In the genomic region with DNA sequence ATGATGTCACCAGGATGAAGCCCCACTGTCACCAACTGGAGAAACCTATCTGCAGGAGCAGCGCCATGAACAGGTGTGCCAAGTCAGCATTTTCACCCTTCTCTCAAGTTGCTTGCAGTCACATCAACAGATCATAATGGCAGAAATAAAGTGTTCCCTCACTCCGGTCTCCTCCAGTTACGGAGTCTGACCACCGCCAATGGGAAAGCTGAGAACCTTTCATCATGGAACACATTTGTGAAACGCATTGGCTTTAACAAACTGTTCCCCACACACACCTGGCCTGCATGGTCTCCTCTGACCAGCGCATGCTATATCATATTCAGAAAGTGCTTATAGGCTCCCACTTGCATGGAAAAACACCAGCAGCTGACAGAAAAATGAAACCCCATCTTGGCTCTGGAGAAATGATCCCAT, we compare ENCODE assay signal across 38 mouse cellular contexts. TPM values are rescaled to one million over a fixed set of nuclear protein-coding genes. Genes with fewer than 3 reads are reported as not detected.
DNase-seq lines count a peak whose midpoint lies in the region; ATAC-seq lines count a peak whose summit lies in the region.
"Had no signal": no experiment of that assay in that cellular context is flagged by ENCODE, and none has a peak within 500 bp of the region (broad histone marks: within the 10 kb centered on the region; RNA-seq: fewer than 3 reads in every experiment).

No protein-coding gene starts in this region.

- H3K27ac ChIP-seq in embryonic facial prominence, embryonic 13.5 days: no peak overlapping the region; the same call in 1 of the 2 replicates
- H3K27ac ChIP-seq in embryonic facial prominence, embryonic 10.5 days (replicated peaks): no peak overlapping the region
- no peak overlapping the region for H3K27ac ChIP-seq in limb, embryonic 11.5 days (replicated peaks; ENCODE audit: low read depth, low read length)
- H3K27ac ChIP-seq in limb, embryonic 10.5 days: no peak overlapping the region
- H3K27ac ChIP-seq: embryonic facial prominence, embryonic 15.5 days; forebrain, embryonic 12.5 days; hindbrain, embryonic 13.5 days; kidney, postnatal 0 days; limb, embryonic 15.5 days; liver, embryonic 13.5 days; midbrain, embryonic 12.5 days; neural tube, embryonic 13.5 days had no signal

- no peaks in the 10 kb centered on the region for H3K27me3 ChIP-seq in embryonic facial prominence, embryonic 13.5 days
- no peaks in the 10 kb centered on the region for H3K27me3 ChIP-seq in embryonic facial prominence, embryonic 10.5 days (replicated peaks; ENCODE audit: low read depth, poor library complexity, severe bottlenecking)
- H3K27me3 ChIP-seq in limb, embryonic 11.5 days (ENCODE audit: control insufficient read depth, insufficient read depth, low read length): no peaks in the 10 kb centered on the region
- no peaks in the 10 kb centered on the region for H3K27me3 ChIP-seq in limb, embryonic 10.5 days (ENCODE audit: low read depth, poor library complexity, severe bottlenecking)
- H3K27me3 ChIP-seq: embryonic facial prominence, embryonic 15.5 days; forebrain, embryonic 12.5 days; heart, embryonic 12.5 days; hindbrain, embryonic 13.5 days; limb, embryonic 15.5 days; liver, embryonic 13.5 days; midbrain, embryonic 12.5 days; neural tube, embryonic 13.5 days had no signal

- H3K4me3 ChIP-seq in embryonic facial prominence, embryonic 13.5 days: no peak overlapping the region
- no peak overlapping the region for H3K4me3 ChIP-seq in embryonic facial prominence, embryonic 10.5 days
- H3K4me3 ChIP-seq in limb, embryonic 11.5 days (ENCODE audit: low read depth, low read length): no peak overlapping the region
- no peak overlapping the region for H3K4me3 ChIP-seq in limb, embryonic 10.5 days
- H3K4me3 ChIP-seq: embryonic facial prominence, embryonic 15.5 days; forebrain, embryonic 12.5 days; heart, embryonic 12.5 days; hindbrain, embryonic 13.5 days; limb, embryonic 15.5 days; liver, embryonic 13.5 days; midbrain, embryonic 12.5 days; myocyte; neural tube, embryonic 13.5 days had no signal

- no peak overlapping the region for H3K9ac ChIP-seq in embryonic facial prominence, embryonic 13.5 days
- no peak overlapping the region for H3K9ac ChIP-seq in limb, embryonic 11.5 days (ENCODE audit: low read length)
- H3K9ac ChIP-seq: embryonic facial prominence, embryonic 15.5 days; forebrain, embryonic 12.5 days; forebrain, postnatal 0 days; heart, embryonic 12.5 days; hindbrain, embryonic 13.5 days; limb, embryonic 15.5 days; liver, embryonic 13.5 days; midbrain, embryonic 12.5 days; neural tube, embryonic 13.5 days had no signal

- no peaks in the 10 kb centered on the region for H3K9me3 ChIP-seq in embryonic facial prominence, embryonic 13.5 days
- H3K9me3 ChIP-seq in embryonic facial prominence, embryonic 10.5 days: no peaks in the 10 kb centered on the region
- no peaks in the 10 kb centered on the region for H3K9me3 ChIP-seq in limb, embryonic 11.5 days (ENCODE audit: control insufficient read depth, low read length)
- H3K9me3 ChIP-seq in limb, embryonic 10.5 days (replicated peaks): no peaks in the 10 kb centered on the region
- H3K9me3 ChIP-seq: embryonic facial prominence, embryonic 15.5 days; forebrain, embryonic 12.5 days; hindbrain, embryonic 13.5 days; limb, embryonic 15.5 days; liver, embryonic 13.5 days; megakaryocyte, embryonic 14.5 days; midbrain, embryonic 12.5 days; neural tube, embryonic 13.5 days had no signal

- 0 out of 2 replicates have a peak, but pooled peaks have one; percentile 69 for ATAC-seq in embryonic facial prominence, embryonic 13.5 days (ENCODE audit: insufficient number of reproducible peaks, insufficient read depth, low FRiP score, low TSS enrichment, low read depth)
- peak; percentile 57; the same call in 1 of the 2 replicates for ATAC-seq in limb, embryonic 11.5 days (ENCODE audit: insufficient number of reproducible peaks, low FRiP score, low TSS enrichment, low read depth)
- ATAC-seq: forebrain, postnatal 0 days; intestine, embryonic 16.5 days had no signal

- intact Hi-C loops in left cerebral cortex, postnatal 4 days (cut with DNase I): no loop called here

- no peak overlapping the region for H3K4me2 ChIP-seq in embryonic facial prominence, embryonic 13.5 days
- H3K4me2 ChIP-seq in limb, embryonic 11.5 days (ENCODE audit: low read depth, severe bottlenecking): no peak overlapping the region
- H3K4me2 ChIP-seq: embryonic facial prominence, embryonic 15.5 days; forebrain, embryonic 12.5 days; heart, embryonic 12.5 days; hindbrain, embryonic 13.5 days; limb, embryonic 15.5 days; liver, embryonic 13.5 days; midbrain, embryonic 12.5 days; neural tube, embryonic 13.5 days had no signal

- no peak for DNase-seq in embryonic facial prominence, embryonic 10.5 days (ENCODE audit: low spot score)
- DNase-seq in limb, embryonic 11.5 days (ENCODE audit: low spot score): no peak
- no peak for DNase-seq in limb, embryonic 10.5 days (ENCODE audit: low spot score)
- peak; percentile 69 for DNase-seq in gastrocnemius, postnatal 25 days
- DNase-seq in left cerebral cortex, postnatal 4 days: no peak
- no peak for DNase-seq in urinary bladder, postnatal 25 days (ENCODE audit: low spot score)
- DNase-seq: adrenal gland, postnatal 25 days; cerebellum, adult 11-12 months; cerebellum, adult 9-11 months; embryo, embryonic 11 days; forebrain, postnatal 0 days; heart, adult 18-20 months; heart, postnatal 4 days; kidney, adult 8-10 months; layer of hippocampus, postnatal 36 days; liver, embryonic 13.5 days; lung, adult 2 months; lung, postnatal 36 days; right cerebral cortex, postnatal 4 days; thymus, adult 2 months; thymus, postnatal 36 days had no signal

- peaks cover 15% of the 10 kb centered on the region; the same call in 1 of the 2 replicates for H3K4me1 ChIP-seq in embryonic facial prominence, embryonic 13.5 days
- H3K4me1 ChIP-seq in embryonic facial prominence, embryonic 10.5 days: 0 out of 2 replicates have a peak, but pooled peaks cover 4% of the 10 kb centered on the region
- H3K4me1 ChIP-seq in limb, embryonic 11.5 days (ENCODE audit: control insufficient read depth, insufficient read depth, low read length): 0 out of 2 replicates have a peak, but pooled peaks cover 4% of the 10 kb centered on the region
- peaks cover 4% of the 10 kb centered on the region; the same call in 1 of the 2 replicates for H3K4me1 ChIP-seq in limb, embryonic 10.5 days
- H3K4me1 ChIP-seq: forebrain, embryonic 12.5 days; heart, embryonic 12.5 days; hindbrain, embryonic 13.5 days; liver, embryonic 13.5 days; megakaryocyte, embryonic 14.5 days; midbrain, embryonic 12.5 days; neural tube, embryonic 13.5 days had no signal

- WGBS in embryonic facial prominence, embryonic 13.5 days: 64% methylated on average over 6 of the region's 6 CpGs
- 90% methylated on average over 6 of the region's 6 CpGs for WGBS in embryonic facial prominence, embryonic 10.5 days
- 70% methylated on average over 6 of the region's 6 CpGs for WGBS in limb, embryonic 11.5 days
- 90% methylated on average over 6 of the region's 6 CpGs for WGBS in limb, embryonic 10.5 days

- no peaks in the 10 kb centered on the region for H3K36me3 ChIP-seq in embryonic facial prominence, embryonic 13.5 days
- no peaks in the 10 kb centered on the region for H3K36me3 ChIP-seq in embryonic facial prominence, embryonic 10.5 days (replicated peaks)
- H3K36me3 ChIP-seq in limb, embryonic 11.5 days (ENCODE audit: control insufficient read depth, insufficient read depth, low read length): no peaks in the 10 kb centered on the region
- no peaks in the 10 kb centered on the region for H3K36me3 ChIP-seq in limb, embryonic 10.5 days
- H3K36me3 ChIP-seq: embryonic facial prominence, embryonic 15.5 days; forebrain, embryonic 12.5 days; hindbrain, embryonic 13.5 days; limb, embryonic 15.5 days; liver, embryonic 13.5 days; midbrain, embryonic 12.5 days; neural tube, embryonic 13.5 days had no signal

RNA-seq across cellular contexts. Expression of a gene that starts 23.4 kb away (rescaled TPM):
- polyA plus RNA-seq in embryonic facial prominence, embryonic 13.5 days (2015; fragmentation: Nextera tagmentation; extraction: Ambion mirVana): 25.1 and 26.7 TPM in 2 replicates
- 16.4 and 16.6 TPM in 2 replicates for polyA plus RNA-seq in embryonic facial prominence, embryonic 10.5 days (2016; fragmentation: Nextera tagmentation; extraction: Ambion mirVana)
- 12.2 and 13.2 TPM in 2 replicates for polyA plus RNA-seq in limb, embryonic 11.5 days (2014; fragmentation: Nextera tagmentation; extraction: Ambion mirVana)
- polyA plus RNA-seq in limb, embryonic 10.5 days (2016; fragmentation: Nextera tagmentation; extraction: Ambion mirVana): 11.7 and 14.2 TPM in 2 replicates
- total RNA-seq in gastrocnemius, postnatal 25 days (2021): 100 to 1,000 TPM; 219 to 223 TPM
- total RNA-seq in left cerebral cortex, postnatal 4 days (2021): 1 to 10 TPM; 9.6 to 9.9 TPM

RNA-seq across cellular contexts. Expression of a gene that starts 25.9 kb away (rescaled TPM):
- polyA plus RNA-seq in embryonic facial prominence, embryonic 13.5 days (2015; fragmentation: Nextera tagmentation; extraction: Ambion mirVana): 3.1 and 5.0 TPM in 2 replicates
- polyA plus RNA-seq in embryonic facial prominence, embryonic 10.5 days (2016; fragmentation: Nextera tagmentation; extraction: Ambion mirVana): 6.3 and 7.2 TPM in 2 replicates
- polyA plus RNA-seq in limb, embryonic 11.5 days (2014; fragmentation: Nextera tagmentation; extraction: Ambion mirVana): 4.8 and 6.3 TPM in 2 replicates
- 5.0 and 5.4 TPM in 2 replicates for polyA plus RNA-seq in limb, embryonic 10.5 days (2016; fragmentation: Nextera tagmentation; extraction: Ambion mirVana)
- under 1 TPM; 0.64 to 0.70 TPM for total RNA-seq in gastrocnemius, postnatal 25 days (2021)
- 1 to 10 TPM; 1.6 to 2.1 TPM for total RNA-seq in left cerebral cortex, postnatal 4 days (2021)
- total RNA-seq: MEL had no signal
- polyA plus RNA-seq: C2C12; large intestine, adult 2 months; liver, embryonic 13.5 days; myocyte had no signal

RNA-seq across cellular contexts. Expression of a gene that starts 47.2 kb away (rescaled TPM):
- 1.1 and 1.3 TPM in 2 replicates for polyA plus RNA-seq in embryonic facial prominence, embryonic 13.5 days (2015; fragmentation: Nextera tagmentation; extraction: Ambion mirVana)
- polyA plus RNA-seq in embryonic facial prominence, embryonic 10.5 days (2016; fragmentation: Nextera tagmentation; extraction: Ambion mirVana): 0.10 TPM in 1 of 2 replicates, not detected in the other
- polyA plus RNA-seq in limb, embryonic 11.5 days (2014; fragmentation: Nextera tagmentation; extraction: Ambion mirVana): not detected in 2 replicates
- 0.08 TPM in 1 of 2 replicates, not detected in the other for polyA plus RNA-seq in limb, embryonic 10.5 days (2016; fragmentation: Nextera tagmentation; extraction: Ambion mirVana)
- under 1 TPM; 0.38 TPM for total RNA-seq in gastrocnemius, postnatal 25 days (2021)
- not detected for total RNA-seq in left cerebral cortex, postnatal 4 days (2021)
- total RNA-seq: forebrain, postnatal 0 days; heart, adult 18-20 months; heart, postnatal 4 days; layer of hippocampus, postnatal 36 days; MEL had no signal
- polyA plus RNA-seq: C2C12; forebrain, embryonic 12.5 days; forebrain, postnatal 0 days; heart, embryonic 12.5 days; heart, postnatal 0 days; hindbrain, embryonic 13.5 days; liver, embryonic 13.5 days; midbrain, embryonic 12.5 days; midbrain, postnatal 0 days; myocyte; neural tube, embryonic 13.5 days had no signal

RNA-seq across cellular contexts. Expression of a gene that starts 53.0 kb away (rescaled TPM):
- 162 and 174 TPM in 2 replicates for polyA plus RNA-seq in embryonic facial prominence, embryonic 13.5 days (2015; fragmentation: Nextera tagmentation; extraction: Ambion mirVana)
- 257 and 263 TPM in 2 replicates for polyA plus RNA-seq in embryonic facial prominence, embryonic 10.5 days (2016; fragmentation: Nextera tagmentation; extraction: Ambion mirVana)
- polyA plus RNA-seq in limb, embryonic 11.5 days (2014; fragmentation: Nextera tagmentation; extraction: Ambion mirVana): 175 and 192 TPM in 2 replicates
- polyA plus RNA-seq in limb, embryonic 10.5 days (2016; fragmentation: Nextera tagmentation; extraction: Ambion mirVana): 234 and 274 TPM in 2 replicates
- total RNA-seq in gastrocnemius, postnatal 25 days (2021): 10 to 100 TPM; 52.1 to 56.5 TPM
- total RNA-seq in left cerebral cortex, postnatal 4 days (2021): 10 to 100 TPM; 68.3 to 77.3 TPM
